In the genomic region with DNA sequence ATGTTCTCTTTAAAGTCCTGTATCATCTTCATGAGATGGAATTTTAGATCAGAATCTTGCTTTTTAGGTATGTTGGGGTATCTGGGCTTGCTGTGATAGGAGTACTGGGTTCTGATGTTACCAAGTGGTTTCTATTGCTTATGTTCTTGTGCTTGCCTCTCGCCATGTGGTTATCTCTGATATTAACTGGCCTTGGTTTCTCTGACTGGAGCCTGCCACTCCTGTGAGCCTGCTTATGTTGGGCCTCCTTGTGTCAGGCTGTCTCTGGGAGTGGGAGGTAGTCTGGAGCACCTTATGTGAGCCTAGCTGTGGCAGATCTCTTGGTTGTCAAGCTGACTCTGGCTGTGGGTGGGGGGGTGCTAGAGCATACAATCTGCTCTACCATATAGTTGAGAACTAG, we compare ENCODE assay signal across 19 mouse cellular contexts.
"Had no signal": no experiment of that assay in that cellular context is flagged by ENCODE, and none has a peak within 500 bp of the region (broad histone marks: within the 10 kb centered on the region; RNA-seq: fewer than 3 reads in every experiment).

No protein-coding gene starts in this region.

- H3K4me2 ChIP-seq: limb, embryonic 12.5 days; limb, embryonic 15.5 days; midbrain, embryonic 13.5 days; stomach, embryonic 15.5 days had no signal

- H3K4me1 ChIP-seq: limb, embryonic 12.5 days; limb, embryonic 15.5 days; megakaryocyte, embryonic 14.5 days; midbrain, embryonic 10.5 days; midbrain, embryonic 13.5 days; stomach, embryonic 15.5 days had no signal

- H3K4me3 ChIP-seq: limb, embryonic 12.5 days; limb, embryonic 15.5 days; megakaryocyte, embryonic 14.5 days; midbrain, embryonic 10.5 days; midbrain, embryonic 13.5 days; stomach, embryonic 15.5 days had no signal

- H3K9ac ChIP-seq: limb, embryonic 12.5 days; limb, embryonic 15.5 days; midbrain, embryonic 13.5 days; stomach, embryonic 15.5 days had no signal

- H3K36me3 ChIP-seq: limb, embryonic 12.5 days; limb, embryonic 15.5 days; midbrain, embryonic 10.5 days; midbrain, embryonic 13.5 days; stomach, embryonic 15.5 days had no signal

- ATAC-seq: inflammation-experienced regulatory T-cells, adult 6 months; intestine, embryonic 16.5 days; midbrain, embryonic 13.5 days; midbrain, embryonic 16.5 days had no signal

- H3K27ac ChIP-seq: limb, embryonic 12.5 days; limb, embryonic 15.5 days; midbrain, embryonic 10.5 days; midbrain, embryonic 13.5 days; stomach, embryonic 15.5 days had no signal

- H3K9me3 ChIP-seq: limb, embryonic 12.5 days; limb, embryonic 15.5 days; midbrain, embryonic 10.5 days; midbrain, embryonic 13.5 days; stomach, embryonic 15.5 days had no signal

- DNase-seq: kidney, adult 18-20 months; kidney, adult 9 months; kidney, postnatal 14 days; kidney, postnatal 4 days; left cerebral cortex, postnatal 4 days; lung, adult 2 months; lung, postnatal 36 days; right cerebral cortex, postnatal 25 days; spleen, adult 18-20 months; thymus, postnatal 25 days had no signal

- H3K27me3 ChIP-seq: limb, embryonic 12.5 days; limb, embryonic 15.5 days; megakaryocyte, embryonic 14.5 days; midbrain, embryonic 13.5 days; stomach, embryonic 15.5 days had no signal
